Comparison of ENCODE assay signal across 16 mouse cellular contexts in genomic region chr10:109569798-109570197, GRCm38 (mm10).
DNase-seq lines count a peak whose midpoint lies in the region; ATAC-seq and TF ChIP-seq lines count a peak whose summit lies in the region.
"Had no signal": no experiment of that assay in that cellular context is flagged by ENCODE, and none has a peak within 500 bp of the region (broad histone marks: within the 10 kb centered on the region; RNA-seq: fewer than 3 reads in every experiment).

No protein-coding gene starts in this region.

- no peak for ATAC-seq in intestine, postnatal 0 days
- ATAC-seq: lung, postnatal 0 days had no signal

- no peaks in the 10 kb centered on the region for H3K36me3 ChIP-seq in intestine, postnatal 0 days (ENCODE audit: control insufficient read depth, insufficient read depth)
- H3K36me3 ChIP-seq: forebrain, embryonic 12.5 days; neural tube, embryonic 13.5 days had no signal

- no peak for TF ChIP-seq CTCF in left cerebral cortex, adult 2 months (IDR thresholded peaks at IDR 0.05)
- TF ChIP-seq CTCF in intestine, postnatal 0 days (IDR thresholded peaks at IDR 0.05; ENCODE audit: low read depth): no peak

- no peaks in the 10 kb centered on the region for H3K27me3 ChIP-seq in intestine, postnatal 0 days (replicated peaks; ENCODE audit: control insufficient read depth, insufficient read depth, low read length)
- H3K27me3 ChIP-seq: forebrain, embryonic 12.5 days; megakaryocyte, embryonic 14.5 days; neural tube, embryonic 13.5 days had no signal

- peak; percentile 95 for DNase-seq in left cerebral cortex, postnatal 4 days
- DNase-seq in left cerebral cortex, adult 2 months (ENCODE audit: extremely low spot score in 1 of 2, low spot score in 2 of 2): no peak
- peak; percentile 30 for DNase-seq in adrenal gland, adult 8-10 months
- peak; percentile 52 for DNase-seq in cerebellum, adult 11-12 months
- DNase-seq in cerebellum, postnatal 36 days: peak; percentile 57 to 61
- DNase-seq in spleen, postnatal 36 days (ENCODE audit: low spot score in 2 of 2): no peak
- DNase-seq: kidney, adult 2 months; kidney, postnatal 25 days; layer of hippocampus, adult 9-11 months had no signal

- no peaks in the 10 kb centered on the region for H3K4me1 ChIP-seq in intestine, postnatal 0 days (replicated peaks; ENCODE audit: control insufficient read depth, insufficient read depth, low read length)
- H3K4me1 ChIP-seq: forebrain, embryonic 12.5 days; megakaryocyte, embryonic 14.5 days; neural tube, embryonic 13.5 days had no signal

- H3K27ac ChIP-seq in left cerebral cortex, adult 2 months: no peak overlapping the region
- no peak overlapping the region for H3K27ac ChIP-seq in intestine, postnatal 0 days (ENCODE audit: low read depth, low read length)
- H3K27ac ChIP-seq: forebrain, embryonic 12.5 days; liver, embryonic 14.5 days; neural tube, embryonic 13.5 days had no signal

- no peak overlapping the region for H3K4me2 ChIP-seq in intestine, postnatal 0 days (replicated peaks; ENCODE audit: low read depth)
- H3K4me2 ChIP-seq: forebrain, embryonic 12.5 days; heart, embryonic 11.5 days; neural tube, embryonic 13.5 days had no signal

- H3K9me3 ChIP-seq in intestine, postnatal 0 days (ENCODE audit: control insufficient read depth): no peaks in the 10 kb centered on the region
- H3K9me3 ChIP-seq: forebrain, embryonic 12.5 days; neural tube, embryonic 13.5 days had no signal

- H3K4me3 ChIP-seq in left cerebral cortex, adult 2 months: no peak overlapping the region
- H3K4me3 ChIP-seq in intestine, postnatal 0 days (ENCODE audit: low read depth, low read length): no peak overlapping the region
- H3K4me3 ChIP-seq: forebrain, embryonic 12.5 days; megakaryocyte, embryonic 14.5 days; neural tube, embryonic 13.5 days had no signal

- WGBS in intestine, postnatal 0 days: 84% methylated on average over 2 of the region's 2 CpGs

- H3K9ac ChIP-seq in intestine, postnatal 0 days (ENCODE audit: low read depth, low read length): no peak overlapping the region
- H3K9ac ChIP-seq: forebrain, embryonic 12.5 days; liver, embryonic 14.5 days; neural tube, embryonic 13.5 days had no signal

- intact Hi-C loops in left cerebral cortex, postnatal 4 days (cut with DNase I): no loop called here
- intact Hi-C loops in left cerebral cortex, adult 2 months (cut with DNase I): no loop called here

Comparison
In these comparisons a context has a peak if more than half of its experiments do, and no peak if none do; other contexts are left out.
1. DNase-seq: peak in left cerebral cortex, postnatal 4 days (single experiment), adrenal gland, adult 8-10 months (single experiment), cerebellum, adult 11-12 months (single experiment) and cerebellum, postnatal 36 days (2 of 2); none in left cerebral cortex, adult 2 months (0 of 2) and spleen, postnatal 36 days (0 of 2).